Mouse (Mus musculus): ENCODE data around the gene Ttyh2.
A peak's percentile ranks its signal among the peaks of the same experiment; 100 is the strongest.

Ttyh2 gene

DNA sequence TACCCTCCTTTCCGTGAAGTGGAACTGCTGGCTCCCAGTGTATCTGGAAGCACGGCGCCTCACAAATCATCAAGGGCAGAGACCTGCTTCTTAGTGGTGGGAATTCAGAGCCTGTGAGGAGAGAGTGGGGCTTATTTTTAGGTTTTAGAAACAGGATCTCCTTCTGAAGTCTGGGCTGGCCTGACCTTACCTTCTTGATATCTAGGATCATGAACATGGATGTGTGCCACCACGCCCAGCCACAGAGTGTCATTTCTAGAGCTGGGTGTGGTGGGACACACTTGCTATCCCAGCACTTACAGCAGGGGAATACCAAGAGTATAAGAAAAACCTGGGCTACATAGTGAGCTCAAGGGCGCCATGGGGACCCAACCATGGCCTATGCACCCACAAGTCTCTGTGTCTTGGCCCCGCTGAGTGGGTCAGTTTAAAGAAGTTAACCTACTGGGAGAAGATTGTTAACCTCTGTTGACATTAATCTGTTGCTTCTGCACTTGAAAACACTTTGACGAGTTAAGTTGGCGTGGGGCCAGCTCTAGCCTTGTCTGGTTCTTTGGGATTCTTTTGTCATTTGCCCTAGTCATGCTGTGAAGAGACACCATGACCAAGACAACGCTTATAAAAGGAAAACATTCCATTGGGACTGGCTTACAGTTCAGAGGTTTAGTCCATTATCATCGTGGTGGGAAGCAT is 7.9 kb downstream of the Ttyh2 start:
- peak in 1 of 2 experiments; percentile 40 for DNase-seq

DNA sequence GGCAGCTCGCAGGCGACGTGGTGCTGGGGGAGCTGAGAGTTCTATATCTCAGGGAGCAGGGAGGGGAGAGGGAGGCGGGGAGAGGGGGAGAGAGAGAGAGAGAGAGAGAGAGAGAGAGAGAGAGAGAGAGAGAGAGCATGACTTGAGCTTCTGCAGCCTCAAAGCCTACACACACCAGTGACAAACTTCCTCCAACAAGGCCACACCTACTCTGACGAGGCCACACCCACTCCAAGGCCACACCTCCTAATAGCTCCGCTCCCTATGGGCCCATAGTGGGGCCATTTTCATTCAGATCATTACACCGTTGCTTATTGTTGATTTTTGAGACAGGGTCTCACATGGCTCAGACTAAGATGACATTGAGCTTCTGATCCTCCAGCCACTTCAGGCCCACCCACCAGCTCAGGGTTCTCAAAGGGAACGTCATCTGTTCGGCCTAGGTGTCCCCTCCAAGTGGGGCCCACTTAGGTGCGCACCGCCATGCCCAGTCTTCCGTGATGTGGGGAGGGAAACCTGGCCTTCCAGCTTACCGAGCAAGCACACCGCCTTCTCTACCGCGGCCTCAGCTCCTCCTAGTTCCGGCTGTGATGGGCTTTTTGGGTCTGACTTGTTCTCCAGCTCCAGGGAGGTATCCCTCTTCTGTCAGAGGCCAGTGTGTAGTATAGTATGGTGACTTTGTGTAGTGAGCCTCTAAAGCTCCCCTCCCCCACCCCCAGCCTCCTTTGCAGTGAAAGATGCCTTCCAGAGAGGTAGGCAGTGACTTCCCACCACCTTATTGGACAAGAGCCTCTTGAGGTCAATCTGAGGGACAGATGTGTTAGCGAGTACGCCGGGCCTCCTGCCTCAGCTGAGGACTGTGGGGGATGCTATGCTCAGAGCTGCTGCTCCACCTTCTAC is 8.7 kb downstream of the Ttyh2 start:
- no peak for DNase-seq

DNA sequence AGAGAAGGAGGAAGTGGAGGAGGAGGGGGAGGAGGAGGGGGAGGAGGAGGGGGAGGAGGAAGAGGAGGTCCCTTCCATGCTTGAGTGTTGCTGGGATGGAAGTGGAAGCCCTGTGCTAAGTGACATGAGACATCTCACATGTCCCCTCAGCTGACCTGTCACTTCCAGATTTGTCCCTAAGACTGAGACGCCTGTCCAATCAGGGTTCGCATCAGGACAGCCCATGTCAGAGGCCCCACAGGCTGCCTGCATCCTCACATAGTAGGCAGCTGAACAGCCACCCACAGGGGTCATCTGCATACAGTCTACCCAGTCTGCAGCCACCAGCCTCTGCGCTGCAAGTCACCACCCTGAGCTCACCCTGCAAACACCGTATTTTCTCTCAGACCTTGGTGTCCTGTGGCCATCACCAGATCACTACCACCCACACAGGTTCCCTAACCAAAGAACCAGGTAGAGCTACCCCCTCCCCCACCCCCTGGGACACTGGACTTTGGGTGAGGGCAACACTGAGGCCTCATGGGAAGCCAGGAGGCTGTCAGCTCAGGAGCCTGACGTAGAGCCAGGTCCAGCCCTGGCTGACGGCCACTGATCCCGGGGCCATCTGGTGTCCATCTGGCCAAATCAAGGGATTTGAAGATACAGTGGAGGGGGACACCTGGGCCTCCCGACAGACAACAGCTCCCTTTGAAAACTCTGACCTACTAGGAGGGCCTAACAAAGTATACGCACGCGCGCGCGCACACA is 9.6 kb downstream of the Ttyh2 start:
- DNase-seq, result peak; percentile 79 to 93

DNA sequence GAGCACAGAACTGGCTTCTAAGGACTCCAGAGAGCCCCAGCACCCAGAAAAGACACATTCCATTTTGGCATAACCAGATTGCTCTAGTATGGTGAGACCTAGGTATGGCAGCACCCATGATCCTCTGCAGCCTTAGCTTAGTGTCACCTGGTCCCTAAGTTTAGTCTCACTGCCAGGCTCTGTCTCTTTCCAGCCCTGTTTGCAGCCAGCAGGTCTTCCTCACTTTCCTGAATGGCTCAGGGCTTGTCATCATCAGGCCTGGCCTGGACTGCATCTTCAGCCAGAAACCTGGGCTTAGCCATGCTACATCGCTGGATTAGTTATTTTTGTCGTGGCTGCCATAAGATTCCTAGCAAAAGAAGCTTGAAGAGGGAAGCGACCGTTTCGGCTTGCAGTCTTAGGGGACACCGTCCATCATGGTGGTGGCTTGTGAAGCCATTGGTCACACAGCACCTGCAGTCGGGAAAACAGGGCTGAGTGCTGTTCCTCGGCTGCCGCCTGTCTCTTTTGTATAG is 10.4 kb downstream of the Ttyh2 start:
- no peak for DNase-seq

DNA sequence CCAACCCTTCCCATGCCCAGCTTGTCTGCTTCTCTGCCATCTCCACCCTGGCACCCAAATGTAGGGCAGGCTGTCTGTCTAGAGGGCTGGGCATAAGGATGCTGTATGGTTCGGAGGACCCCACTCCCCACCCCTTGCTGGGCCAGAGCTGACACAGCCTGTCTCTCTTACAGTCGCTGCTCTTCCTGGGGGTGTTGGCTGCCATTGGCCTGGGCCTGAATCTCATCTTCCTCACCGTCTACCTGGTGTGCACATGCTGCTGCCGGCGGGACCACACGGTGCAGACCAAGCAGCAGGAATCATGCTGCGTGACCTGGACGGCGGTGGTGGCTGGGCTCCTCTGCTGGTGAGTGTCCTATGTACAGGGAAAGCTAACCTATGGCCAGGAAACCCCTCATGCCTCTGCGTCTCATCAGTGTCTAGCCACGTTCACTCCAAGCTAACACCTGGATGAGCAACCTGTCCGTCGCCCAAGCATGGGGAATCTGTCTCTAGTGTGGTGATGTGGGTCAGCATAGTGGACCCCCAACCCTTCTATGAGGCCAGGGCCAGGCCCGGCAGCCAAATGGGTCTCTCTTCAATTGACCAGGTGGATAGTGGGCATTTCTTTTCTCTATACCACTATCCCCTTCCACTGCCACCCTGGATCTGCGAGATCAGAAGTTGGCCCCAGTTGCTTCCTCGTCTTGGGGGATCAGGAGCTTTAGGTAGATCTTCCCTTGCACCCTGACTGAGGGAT is 11.2 kb downstream of the Ttyh2 start:
- DNase-seq, result no peak

DNA sequence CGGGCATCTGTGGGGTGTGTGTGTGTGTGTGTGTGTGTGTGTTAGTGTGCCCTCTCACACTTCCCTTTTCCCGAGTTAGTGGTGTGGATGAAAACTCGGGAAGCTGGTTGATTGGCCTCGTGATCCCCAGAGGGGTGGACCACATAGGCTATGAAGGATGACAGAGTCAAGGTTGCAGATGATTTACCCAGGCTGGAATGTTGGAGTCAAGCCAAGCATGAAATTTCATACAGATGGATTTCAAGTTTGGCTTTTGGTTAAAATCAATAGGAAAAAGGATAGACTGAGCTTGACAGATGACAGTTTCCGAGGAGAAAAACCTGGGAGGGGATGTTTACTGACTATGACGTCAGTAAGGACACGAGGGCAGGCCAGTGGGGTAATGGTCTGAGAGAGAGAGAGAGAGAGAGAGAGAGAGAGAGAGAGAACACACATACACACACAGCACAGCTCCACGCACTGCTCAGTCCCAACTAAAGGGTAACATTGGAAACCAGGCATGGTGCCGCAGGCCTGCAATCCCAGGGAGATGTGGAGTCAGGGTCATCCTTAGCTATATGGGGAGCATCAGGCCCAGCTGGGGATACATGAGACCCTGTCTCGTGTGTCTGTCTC is 12.4 kb downstream of the Ttyh2 start:
- peak in 1 of 2 experiments; percentile 22 for DNase-seq

DNA sequence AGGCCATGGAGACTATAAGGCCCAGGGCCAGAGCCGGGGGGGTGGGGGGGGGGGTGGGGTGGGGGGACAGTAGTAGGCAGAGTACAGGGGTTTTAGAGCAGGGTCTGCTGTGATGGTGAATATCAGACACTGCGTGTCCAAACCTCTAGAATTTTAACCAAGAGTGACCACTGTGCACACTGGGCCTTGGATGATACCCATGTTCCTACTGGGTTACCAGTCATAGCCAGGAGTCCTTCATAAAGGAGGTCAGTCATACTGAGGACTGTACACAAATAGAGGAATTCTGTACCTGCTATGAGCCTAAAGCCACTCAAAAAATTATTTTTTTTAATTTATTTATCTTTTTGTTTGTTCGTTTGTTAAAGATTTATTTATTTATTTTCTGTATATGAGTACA is 13.5 kb downstream of the Ttyh2 start:
- DNase-seq, result no peak

DNA sequence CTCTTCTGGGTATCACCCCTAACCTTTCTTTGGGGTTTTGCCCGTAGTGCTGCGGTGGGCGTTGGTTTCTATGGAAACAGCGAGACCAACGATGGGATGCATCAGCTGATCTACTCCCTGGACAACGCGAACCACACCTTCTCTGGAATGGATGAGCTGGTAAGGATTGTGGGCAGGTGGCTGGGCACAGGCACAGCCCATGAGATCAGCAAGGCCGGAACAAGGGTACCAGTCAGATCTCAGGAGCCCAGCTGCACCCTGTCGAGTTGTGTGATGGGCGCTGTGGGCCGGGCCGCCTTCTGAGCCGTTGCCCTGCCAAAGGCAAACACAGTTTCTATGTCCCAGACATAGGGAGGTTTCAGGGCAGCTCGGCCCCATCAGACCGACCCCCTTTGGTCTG is 15.0 kb downstream of the Ttyh2 start:
- DNase-seq, result no peak

DNA sequence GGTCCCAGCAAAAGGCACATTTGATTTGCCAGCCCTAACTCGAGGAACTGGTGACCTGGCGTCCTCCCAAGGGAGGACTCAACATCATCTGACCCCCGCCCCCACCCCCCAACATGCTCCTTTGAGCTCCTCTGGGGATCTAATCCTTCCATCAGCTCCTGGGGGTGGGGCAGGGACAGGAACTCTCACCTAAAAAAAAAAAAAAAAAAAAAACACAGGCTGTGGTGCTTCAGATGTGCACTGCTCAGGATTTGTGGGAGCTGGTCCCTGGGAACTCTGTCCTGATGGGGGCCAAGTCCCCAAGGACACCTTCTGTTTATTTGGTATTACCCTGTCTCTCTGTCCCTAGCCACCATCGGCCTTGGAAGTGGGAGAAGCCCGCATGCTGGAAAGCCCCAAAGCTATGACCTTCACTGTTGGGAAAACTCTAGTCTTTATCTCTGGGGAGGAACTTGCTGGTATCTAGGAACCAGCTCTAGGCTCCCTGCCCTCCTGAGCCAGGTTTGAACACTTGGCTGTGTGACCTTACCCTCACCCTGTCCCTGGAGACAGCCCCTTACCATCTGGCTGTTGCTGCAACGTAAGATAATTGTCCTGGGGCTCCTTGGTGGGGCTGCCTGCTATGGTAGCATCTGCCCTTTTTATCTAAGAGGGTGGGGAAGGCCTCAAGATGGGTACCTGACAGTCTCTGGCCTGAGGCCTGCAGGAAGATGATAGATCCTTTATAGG is 16.4 kb downstream of the Ttyh2 start:
- no peak for DNase-seq

DNA sequence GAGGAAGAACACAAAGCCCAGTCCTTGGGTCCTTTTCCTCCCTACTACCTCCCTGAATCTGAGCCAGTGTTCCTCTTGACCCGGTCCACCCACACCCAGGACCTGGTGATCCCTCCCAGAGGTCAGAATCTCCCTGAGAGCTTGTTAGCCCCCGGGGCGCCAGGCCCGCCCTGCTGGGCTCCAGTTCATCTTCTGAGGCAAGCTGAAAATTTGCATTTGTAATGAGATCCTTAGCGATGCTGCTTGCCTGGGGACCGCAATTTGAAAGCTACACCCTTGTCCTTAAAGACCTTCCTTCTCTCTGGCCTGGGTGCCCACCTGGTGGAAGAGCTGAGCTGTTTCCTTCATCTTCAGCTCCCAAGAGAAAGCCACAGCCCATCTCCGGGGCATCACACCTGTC is 17.4 kb downstream of the Ttyh2 start:
- DNase-seq, result no peak

DNA sequence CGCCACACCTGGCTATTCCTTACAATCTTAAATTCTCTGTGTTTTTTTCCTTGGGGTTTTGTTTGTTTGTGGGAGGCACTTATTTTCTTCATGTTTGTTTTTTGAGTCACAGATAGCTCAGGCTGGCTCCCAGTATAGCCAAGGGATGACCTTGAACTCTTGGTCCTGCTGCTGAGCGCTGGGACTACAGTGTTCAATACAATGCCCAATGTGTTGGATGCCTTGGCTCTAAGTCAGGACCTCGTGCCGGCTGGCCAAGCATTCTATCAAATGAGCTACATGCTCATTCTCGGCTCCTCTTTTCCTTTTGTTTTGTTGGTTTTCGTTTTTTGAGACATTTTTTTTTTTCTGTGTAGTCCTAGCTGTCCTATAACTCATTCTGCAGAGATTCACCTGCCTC is 18.2 kb downstream of the Ttyh2 start:
- no peak for DNase-seq

DNA sequence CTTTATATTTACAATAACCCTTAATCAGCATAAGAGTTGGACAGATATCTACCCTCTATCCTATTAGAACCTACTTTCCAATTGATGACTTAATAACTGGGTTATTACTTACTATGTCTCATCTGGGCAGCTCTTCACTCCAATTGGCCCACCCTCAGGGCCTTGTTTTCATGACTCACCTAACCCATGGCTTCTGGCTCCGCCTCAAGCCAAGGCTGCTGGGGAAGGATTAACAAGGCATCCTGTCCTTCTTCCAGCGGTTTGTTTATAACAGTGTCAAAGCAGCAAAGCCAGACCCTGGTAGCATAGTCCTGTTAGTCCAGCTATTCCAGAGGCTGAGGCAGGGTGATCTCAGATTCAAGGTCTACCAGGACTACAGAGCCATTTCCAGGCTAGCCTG is 19.2 kb downstream of the Ttyh2 start:
- no peak for DNase-seq

DNA sequence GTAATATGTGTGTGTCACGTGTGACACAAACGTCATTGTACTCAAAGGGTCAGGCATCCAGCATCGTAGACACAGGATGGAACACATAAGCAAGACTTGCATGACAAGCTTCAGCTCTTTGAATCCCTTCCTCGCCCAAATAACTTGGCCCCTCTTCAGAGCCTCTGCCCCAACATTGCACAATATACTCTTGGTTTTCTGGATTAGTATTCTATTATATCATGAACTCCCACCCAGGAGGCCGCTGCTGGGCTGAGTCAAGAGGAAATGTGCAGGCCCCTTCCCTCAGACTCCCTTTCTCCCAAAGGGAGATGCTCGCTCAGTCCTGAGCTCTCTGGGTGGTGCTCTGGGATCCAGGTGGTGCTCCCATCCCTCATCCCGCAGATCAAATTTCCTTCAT is 23.3 kb downstream of the Ttyh2 start:
- DNase-seq, result no peak

DNA sequence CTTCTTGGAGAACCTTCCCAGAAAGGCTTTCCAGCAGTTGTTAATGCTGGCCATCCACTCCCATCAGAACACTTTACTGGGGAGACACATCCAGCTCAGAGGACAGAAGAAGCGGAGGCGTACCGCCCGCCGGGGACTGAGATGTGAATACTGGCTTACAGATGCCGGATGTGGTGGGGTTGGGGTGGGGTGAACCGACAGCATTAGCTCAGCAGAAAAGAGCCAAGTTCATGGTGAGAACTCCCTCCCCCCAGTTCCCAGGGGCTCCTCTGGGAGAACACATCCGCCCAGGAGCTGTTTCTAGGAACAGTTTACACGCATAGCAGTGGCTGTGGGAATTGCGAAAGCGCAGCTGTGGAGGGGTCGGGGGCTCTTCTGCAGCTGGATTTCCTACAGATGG is 24.3 kb downstream of the Ttyh2 start:
- peak; percentile 51 to 80 for DNase-seq

DNA sequence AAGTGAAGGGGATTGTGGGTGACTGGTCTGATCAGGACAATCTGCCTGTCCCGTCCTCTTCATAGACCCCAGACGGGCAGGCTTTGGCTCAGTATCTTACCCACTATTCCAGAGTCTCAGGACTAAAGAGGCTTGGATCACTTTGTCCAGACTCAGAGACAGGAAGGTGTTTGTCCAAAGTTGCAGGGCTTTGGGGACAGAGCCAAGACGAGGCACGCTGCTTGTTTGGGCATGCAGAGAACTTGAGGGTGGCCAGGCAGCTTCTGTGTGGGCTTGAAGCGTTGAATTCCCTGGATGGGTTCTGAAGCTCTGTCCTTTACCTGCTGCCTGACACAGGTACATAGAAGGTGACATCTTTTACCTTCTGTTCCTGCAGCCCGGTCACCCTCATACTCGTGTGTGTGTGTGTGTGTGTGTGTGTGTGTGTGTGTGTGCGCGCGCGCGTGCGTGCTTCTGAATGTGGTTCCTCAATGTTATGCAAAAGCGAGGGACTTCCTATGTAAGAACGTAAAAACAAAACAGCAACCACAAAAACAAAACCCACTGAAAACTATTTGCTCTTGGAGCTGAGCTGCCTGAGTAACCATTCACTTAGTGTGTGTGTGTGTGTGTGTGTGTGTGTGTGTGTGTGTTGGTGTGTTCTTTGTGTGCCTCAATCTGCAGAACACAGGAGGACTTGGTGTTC is 27.2 kb downstream of the Ttyh2 start:
- DNase-seq, result no peak

DNA sequence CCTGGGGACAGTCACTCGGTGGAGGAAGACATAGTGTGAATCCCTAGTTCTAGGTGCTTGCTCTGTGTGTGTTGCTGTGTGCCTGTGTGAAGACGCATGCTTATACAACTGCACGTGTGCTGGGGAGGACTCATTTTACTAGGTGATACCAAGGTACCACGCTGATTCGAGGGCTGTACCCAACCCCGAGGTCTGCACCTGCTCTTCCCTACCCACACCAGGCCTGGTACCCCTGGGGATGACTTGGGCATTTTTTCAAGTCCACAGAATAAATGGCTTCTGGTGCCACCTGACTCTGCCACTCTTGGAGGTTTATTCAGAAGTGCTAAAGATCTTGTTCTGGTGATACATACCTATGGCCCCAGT is 27.7 kb downstream of the Ttyh2 start:
- DNase-seq, result no peak

DNA sequence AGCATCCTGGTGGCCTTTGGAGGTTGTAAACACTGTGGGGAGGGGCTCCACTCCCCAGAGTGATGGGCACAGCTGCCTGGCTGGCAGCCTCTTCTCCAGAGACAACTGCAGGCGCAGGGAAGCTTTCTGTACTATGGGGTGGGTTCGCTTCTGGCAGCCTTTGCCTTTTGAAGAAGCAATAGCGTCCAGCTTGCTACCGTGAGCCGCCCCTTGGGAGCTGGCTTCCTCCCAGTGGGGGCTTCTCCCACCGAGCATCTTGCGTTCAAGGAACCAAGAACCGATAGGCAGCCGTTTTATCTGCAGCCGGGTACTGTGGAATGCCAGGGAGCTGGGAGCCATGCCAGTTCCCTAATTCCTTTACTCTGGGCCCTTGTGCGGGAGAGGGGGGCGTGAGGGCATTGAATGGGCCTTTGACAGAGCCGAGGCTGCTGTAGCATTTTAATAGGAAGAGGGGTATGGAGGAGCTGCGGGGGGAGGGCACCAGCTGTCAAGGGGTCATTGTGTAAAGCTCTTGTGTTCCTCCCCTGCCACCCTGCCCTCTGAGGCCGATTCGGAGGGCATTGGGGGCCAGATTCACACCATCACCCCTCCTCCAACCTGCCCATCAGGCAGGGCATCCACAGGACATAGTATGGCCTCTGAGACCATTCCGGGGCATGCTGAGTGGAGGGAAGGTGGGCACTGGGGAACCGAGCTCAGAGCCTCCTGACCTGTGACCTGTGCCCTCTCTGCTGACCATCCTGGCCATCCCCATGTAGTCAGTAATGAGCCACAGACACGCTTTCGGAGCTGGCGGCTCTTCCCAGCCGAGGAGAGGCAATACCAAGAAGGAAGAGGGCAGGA is 29.1 kb downstream of the Ttyh2 start:
- DNase-seq, result no peak

DNA sequence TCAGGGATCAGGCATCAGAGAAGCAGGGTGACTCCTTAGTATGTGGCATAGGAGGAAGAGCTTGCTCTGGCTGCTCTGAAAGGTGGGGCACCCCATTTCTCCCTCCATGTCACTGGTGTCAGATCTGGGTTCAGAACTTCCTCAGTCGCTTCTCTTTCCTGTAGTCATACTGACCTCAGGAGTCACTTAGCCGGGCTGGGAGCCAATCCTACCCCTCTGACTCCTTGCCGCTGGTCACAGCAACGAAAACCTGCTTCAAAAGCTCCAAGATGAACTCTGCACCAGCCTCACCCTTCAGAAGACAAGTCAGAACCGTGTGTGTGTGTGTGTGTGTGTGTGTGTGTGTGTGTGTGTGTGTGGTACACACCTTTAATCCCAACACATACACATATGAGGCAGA is 31.1 kb downstream of the Ttyh2 start:
- DNase-seq, result no peak

DNA sequence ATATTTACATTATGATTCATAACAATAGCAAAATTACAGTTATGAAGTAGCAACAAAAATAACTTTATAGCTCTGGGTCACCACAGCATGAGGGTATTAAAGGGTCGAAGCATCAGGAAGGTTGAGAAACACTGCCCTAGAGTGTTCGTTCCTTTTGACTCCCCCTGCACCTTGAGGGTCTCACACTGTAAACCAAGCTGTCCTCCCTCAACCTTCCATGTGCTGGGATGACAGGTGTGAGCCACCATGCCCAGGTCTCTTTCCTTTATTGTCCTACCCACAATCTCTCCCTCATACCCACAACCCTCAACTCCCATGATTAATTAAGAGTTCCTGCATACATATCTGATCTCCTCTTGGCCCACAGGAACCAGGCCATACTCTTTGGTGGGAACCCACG is 36.2 kb downstream of the Ttyh2 start:
- DNase-seq, result no peak

DNA sequence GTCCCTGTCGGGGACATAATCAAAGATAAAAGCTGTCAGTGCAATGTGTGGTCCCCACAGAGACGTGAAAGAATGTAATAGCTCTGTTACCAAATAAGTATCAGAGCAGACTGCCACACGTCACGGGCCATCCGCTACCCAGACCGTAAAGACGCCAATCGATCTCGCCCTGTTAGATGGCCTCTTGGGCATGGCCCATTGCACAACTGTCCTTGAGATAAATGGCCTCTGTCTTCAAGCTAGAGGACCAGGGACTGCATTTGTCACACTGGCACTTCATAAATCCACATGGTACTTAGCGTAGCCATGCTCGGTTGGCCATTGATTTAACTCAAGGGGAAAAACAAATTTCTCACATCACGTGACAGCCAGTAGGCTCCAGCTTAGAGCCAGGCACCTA is 36.6 kb downstream of the Ttyh2 start:
- no peak for DNase-seq
